Mouse (Mus musculus): Measurements from ENCODE around the gene Gm21119.
"Not testable (repeated sequence)": the region's sequence is repeated elsewhere in the genome, so short reads cannot be mapped to it uniquely, and the experiment has no call there.

The Gm21119 gene

GRCm38 (mm10) chr8:20652976-20653375 lies 38.3 kb downstream of the Gm21119 start:
- DNase-seq (ENCODE audit: low read depth, low spot score) = not testable (repeated sequence)

GRCm38 (mm10) chr8:20678418-20678817 lies 63.7 kb downstream of the Gm21119 start:
- not testable (repeated sequence) for DNase-seq (ENCODE audit: low read depth, low spot score)
